Mouse (Mus musculus): ENCODE results near the gene Ccdc89. TPM values are rescaled to one million over a fixed set of nuclear protein-coding genes. Genes with fewer than 3 reads are reported as not detected.
A peak's percentile ranks its signal among the peaks of the same experiment; 100 is the strongest.

The Ccdc89 gene
- polyA plus RNA-seq (2014; fragmentation: Nextera tagmentation; extraction: Ambion mirVana), result 1.9 and 2.3 TPM in 2 replicates

GRCm38 (mm10) chr7:90426020-90427001 lies at the start of gene Ccdc89:
Gene Ccdc89 (plus strand): TSS chr7:90426577.
- H3K27me3 ChIP-seq (ENCODE audit: control insufficient read depth, insufficient read depth, low read length), result no peaks in the 10 kb centered on the region
- ATAC-seq (ENCODE audit: low FRiP score) (peak; percentile 100), DNase-seq (ENCODE audit: low spot score) (peak; percentile 91)
- peaks cover 11% of the 10 kb centered on the region; the same call in 1 of the 2 replicates for H3K4me1 ChIP-seq (replicated peaks; ENCODE audit: control insufficient read depth, insufficient read depth, low read length)
- peak within 1 kb of the TSS; percentile 52 for H3K9ac ChIP-seq
- WGBS, result 20% methylated on average over 29 of the region's 29 CpGs
- H3K27ac ChIP-seq, result peak within 1 kb of the TSS; percentile 73
- no peaks in the 10 kb centered on the region for H3K9me3 ChIP-seq (ENCODE audit: control insufficient read depth, low read length)
- no peaks in the 10 kb centered on the region for H3K36me3 ChIP-seq (replicated peaks; ENCODE audit: control insufficient read depth, insufficient read depth)
- H3K4me3 ChIP-seq (replicated peaks; ENCODE audit: low read length), result peak within 1 kb of the TSS; percentile 36
- H3K4me2 ChIP-seq (replicated peaks), result peak within 1 kb of the TSS; percentile 81

- peaks cover 10% of the 10 kb centered on the region; the same call in 1 of the 2 replicates for H3K4me1 ChIP-seq (replicated peaks; ENCODE audit: control insufficient read depth, insufficient read depth, low read length)
- WGBS, result 90% methylated on average over 2 of the region's 2 CpGs
- ATAC-seq (ENCODE audit: low FRiP score), result no peak
- H3K27me3 ChIP-seq (ENCODE audit: control insufficient read depth, insufficient read depth, low read length), result no peaks in the 10 kb centered on the region
- no peak for DNase-seq (ENCODE audit: low spot score)
- H3K4me3 ChIP-seq (replicated peaks; ENCODE audit: low read length), result no peak overlapping the region
- no peaks in the 10 kb centered on the region for H3K36me3 ChIP-seq (replicated peaks; ENCODE audit: control insufficient read depth, insufficient read depth)
- no peak overlapping the region for H3K4me2 ChIP-seq (replicated peaks)
- no peaks in the 10 kb centered on the region for H3K9me3 ChIP-seq (ENCODE audit: control insufficient read depth, low read length)
- H3K27ac ChIP-seq, result no peak overlapping the region
- no peak overlapping the region for H3K9ac ChIP-seq
Measured at GRCm38 (mm10) chr7:90384411-90384810, 42.0 kb upstream of the Ccdc89 start.

GRCm38 (mm10) chr7:90386885-90387459 lies 39.4 kb upstream of the Ccdc89 start:
- Histone ChIP-seq H3K27ac (peak overlapping the region; percentile 33; the same call in 1 of the 2 replicates), H3K27me3 (ENCODE audit: control insufficient read depth, insufficient read depth, low read length) (no peaks in the 10 kb centered on the region), H3K36me3 (replicated peaks; ENCODE audit: control insufficient read depth, insufficient read depth) (no peaks in the 10 kb centered on the region), H3K9me3 (ENCODE audit: control insufficient read depth, low read length) (no peaks in the 10 kb centered on the region), H3K4me1 (replicated peaks; ENCODE audit: control insufficient read depth, insufficient read depth, low read length) (peaks cover 10% of the 10 kb centered on the region; the same call in 1 of the 2 replicates), H3K4me3 (replicated peaks; ENCODE audit: low read length) (peak overlapping the region; percentile 31), H3K9ac (peak overlapping the region; percentile 49), H3K4me2 (replicated peaks) (peak overlapping the region; percentile 57)
- peak; percentile 86 for ATAC-seq (ENCODE audit: low FRiP score)
- peak; percentile 63 for DNase-seq (ENCODE audit: low spot score)
- 0% methylated on average over 8 of the region's 8 CpGs for WGBS

GRCm38 (mm10) chr7:90389765-90390164 lies 36.6 kb upstream of the Ccdc89 start:
- no peak for DNase-seq (ENCODE audit: low spot score)
- no peak overlapping the region for H3K9ac ChIP-seq

GRCm38 (mm10) chr7:90395073-90395472 lies 31.3 kb upstream of the Ccdc89 start:
- Histone ChIP-seq H3K4me2 (replicated peaks) (no peak overlapping the region), H3K9me3 (ENCODE audit: control insufficient read depth, low read length) (no peaks in the 10 kb centered on the region), H3K27me3 (ENCODE audit: control insufficient read depth, insufficient read depth, low read length) (no peaks in the 10 kb centered on the region), H3K4me3 (replicated peaks; ENCODE audit: low read length) (no peak overlapping the region), H3K4me1 (replicated peaks; ENCODE audit: control insufficient read depth, insufficient read depth, low read length) (no peaks in the 10 kb centered on the region), H3K36me3 (replicated peaks; ENCODE audit: control insufficient read depth, insufficient read depth) (no peaks in the 10 kb centered on the region), H3K27ac (no peak overlapping the region), H3K9ac (no peak overlapping the region)
- ATAC-seq (ENCODE audit: low FRiP score), result no peak
- no peak for DNase-seq (ENCODE audit: low spot score)
- WGBS, result 66% methylated on average over 4 of the region's 4 CpGs

More at GRCm38 (mm10) chr7:90389765-90390164, 36.6 kb upstream of the Ccdc89 start:
- no peak overlapping the region for H3K4me2 ChIP-seq (replicated peaks)
- no peak overlapping the region for H3K27ac ChIP-seq
- H3K9me3 ChIP-seq (ENCODE audit: control insufficient read depth, low read length), result no peaks in the 10 kb centered on the region
- H3K4me3 ChIP-seq (replicated peaks; ENCODE audit: low read length), result no peak overlapping the region
- WGBS, result 28% methylated on average over 3 of the region's 3 CpGs
- ATAC-seq (ENCODE audit: low FRiP score), result no peak
- no peaks in the 10 kb centered on the region for H3K27me3 ChIP-seq (ENCODE audit: control insufficient read depth, insufficient read depth, low read length)
- no peaks in the 10 kb centered on the region for H3K36me3 ChIP-seq (replicated peaks; ENCODE audit: control insufficient read depth, insufficient read depth)
- peaks cover 10% of the 10 kb centered on the region; the same call in 1 of the 2 replicates for H3K4me1 ChIP-seq (replicated peaks; ENCODE audit: control insufficient read depth, insufficient read depth, low read length)

- H3K36me3 ChIP-seq (replicated peaks; ENCODE audit: control insufficient read depth, insufficient read depth), result no peaks in the 10 kb centered on the region
- H3K27me3 ChIP-seq (ENCODE audit: control insufficient read depth, insufficient read depth, low read length), result no peaks in the 10 kb centered on the region
- no peak overlapping the region for H3K4me3 ChIP-seq (replicated peaks; ENCODE audit: low read length)
- H3K27ac ChIP-seq, result no peak overlapping the region
- ATAC-seq (ENCODE audit: low FRiP score) (no peak), DNase-seq (ENCODE audit: low spot score) (no peak)
- no peaks in the 10 kb centered on the region for H3K4me1 ChIP-seq (replicated peaks; ENCODE audit: control insufficient read depth, insufficient read depth, low read length)
- H3K9me3 ChIP-seq (ENCODE audit: control insufficient read depth, low read length), result no peaks in the 10 kb centered on the region
- no peak overlapping the region for H3K9ac ChIP-seq
- WGBS, result 65% methylated on average over 5 of the region's 5 CpGs
- no peak overlapping the region for H3K4me2 ChIP-seq (replicated peaks)
Measured at GRCm38 (mm10) chr7:90395928-90396327, 30.4 kb upstream of the Ccdc89 start.

GRCm38 (mm10) chr7:90409934-90410333 lies 16.4 kb upstream of the Ccdc89 start:
- ATAC-seq (ENCODE audit: low FRiP score) (no peak), DNase-seq (ENCODE audit: low spot score) (peak; percentile 79)
- no peak overlapping the region for H3K4me2 ChIP-seq (replicated peaks)
- 57% methylated on average over 3 of the region's 3 CpGs for WGBS
- no peak overlapping the region for H3K4me3 ChIP-seq (replicated peaks; ENCODE audit: low read length)
- H3K9me3 ChIP-seq (ENCODE audit: control insufficient read depth, low read length), result no peaks in the 10 kb centered on the region
- H3K4me1 ChIP-seq (replicated peaks; ENCODE audit: control insufficient read depth, insufficient read depth, low read length), result no peaks in the 10 kb centered on the region
- no peaks in the 10 kb centered on the region for H3K36me3 ChIP-seq (replicated peaks; ENCODE audit: control insufficient read depth, insufficient read depth)
- H3K9ac ChIP-seq, result no peak overlapping the region
- no peak overlapping the region for H3K27ac ChIP-seq
- H3K27me3 ChIP-seq (ENCODE audit: control insufficient read depth, insufficient read depth, low read length), result no peaks in the 10 kb centered on the region

- ATAC-seq (ENCODE audit: low FRiP score), result no peak
- H3K27ac ChIP-seq, result no peak overlapping the region; the same call in 1 of the 2 replicates
- WGBS, result 70% methylated on average over 9 of the region's 9 CpGs
Measured at GRCm38 (mm10) chr7:90427006-90427405, 629 bp downstream of the Ccdc89 start.

GRCm38 (mm10) chr7:90432221-90432620 lies 5.8 kb downstream of the Ccdc89 start:
- ATAC-seq (ENCODE audit: low FRiP score) (no peak), DNase-seq (ENCODE audit: low spot score) (no peak)
- Histone ChIP-seq H3K27ac (no peak overlapping the region), H3K36me3 (replicated peaks; ENCODE audit: control insufficient read depth, insufficient read depth) (no peaks in the 10 kb centered on the region), H3K4me2 (replicated peaks) (no peak overlapping the region), H3K9ac (no peak overlapping the region), H3K4me1 (replicated peaks; ENCODE audit: control insufficient read depth, insufficient read depth, low read length) (0 out of 2 replicates have a peak, but pooled peaks cover under 1% of the 10 kb centered on the region), H3K27me3 (ENCODE audit: control insufficient read depth, insufficient read depth, low read length) (no peaks in the 10 kb centered on the region), H3K9me3 (ENCODE audit: control insufficient read depth, low read length) (no peaks in the 10 kb centered on the region), H3K4me3 (replicated peaks; ENCODE audit: low read length) (no peak overlapping the region)

More at GRCm38 (mm10) chr7:90427006-90427405, 629 bp downstream of the Ccdc89 start:
- Histone ChIP-seq H3K27me3 (ENCODE audit: control insufficient read depth, insufficient read depth, low read length) (no peaks in the 10 kb centered on the region), H3K36me3 (replicated peaks; ENCODE audit: control insufficient read depth, insufficient read depth) (no peaks in the 10 kb centered on the region), H3K4me1 (replicated peaks; ENCODE audit: control insufficient read depth, insufficient read depth, low read length) (peaks cover 11% of the 10 kb centered on the region; the same call in 1 of the 2 replicates), H3K9me3 (ENCODE audit: control insufficient read depth, low read length) (no peaks in the 10 kb centered on the region), H3K4me2 (replicated peaks) (peak overlapping the region; percentile 81), H3K9ac (peak overlapping the region; percentile 52; the same call in 1 of the 2 replicates), H3K4me3 (replicated peaks; ENCODE audit: low read length) (peak overlapping the region; percentile 36)
- no peak for DNase-seq (ENCODE audit: low spot score)
